Mouse (Mus musculus) kidney, adult 18-20 months (tissue): Measurements from ENCODE around the gene Grb7.

Experiments
- DNase-seq: peaks from one replicate; pipeline ENCODE4 v3.0.0; 2021

Grb7 gene

DNA sequence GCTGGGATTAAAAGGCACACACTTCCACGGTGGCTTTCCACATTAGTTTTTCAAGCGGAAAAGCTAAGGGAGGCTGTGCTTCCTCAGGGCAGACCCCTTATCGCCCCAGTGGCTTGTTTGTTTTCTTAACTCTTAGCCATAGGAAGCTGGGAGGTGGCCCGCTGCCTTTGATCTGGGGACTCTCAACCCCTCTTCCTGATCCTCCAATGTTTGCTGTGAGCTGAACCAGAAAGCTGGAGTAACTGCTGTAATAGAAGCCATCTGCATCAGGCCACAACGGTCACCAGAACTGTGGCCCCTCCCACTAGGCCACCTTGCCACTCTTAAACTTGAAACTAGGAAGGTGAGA is at the start of gene Grb7:
Grb7 (plus strand) TSS at position 182 of the 349 bp plus-strand sequence.
- DNase-seq = no peak

- no peak for DNase-seq
Observed at GRCm38 (mm10) chr11:98397946-98398345, 48.2 kb upstream of the Grb7 start.

GRCm38 (mm10) chr11:98400161-98400726 is 46.0 kb upstream of the Grb7 start, which contains the start of gene Pgap3:
Pgap3 (minus strand) TSS chr11:98400490.
- DNase-seq = peak; percentile 91

DNA sequence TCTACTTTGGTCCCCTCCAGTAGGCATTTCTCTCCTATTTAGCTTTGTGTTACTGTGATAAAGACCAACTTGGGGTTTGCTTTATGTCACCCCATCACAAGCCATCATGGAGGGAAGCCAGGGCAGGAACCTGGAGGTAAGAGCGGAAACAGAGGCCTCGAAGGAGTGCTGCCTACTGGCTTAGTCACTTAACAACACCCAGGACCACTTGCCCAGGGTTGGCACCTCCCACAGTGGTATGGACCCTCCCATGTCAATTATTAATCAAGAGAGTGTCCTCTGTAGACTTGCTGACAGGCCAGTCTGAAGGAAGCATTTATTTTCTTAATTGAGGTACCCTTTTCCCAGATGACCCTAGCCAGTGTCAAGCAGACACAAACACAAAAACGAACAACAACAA is 45.4 kb upstream of the Grb7 start:
- DNase-seq = peak; percentile 63

GRCm38 (mm10) chr11:98406621-98407020 is 39.6 kb upstream of the Grb7 start:
- no peak for DNase-seq

DNA sequence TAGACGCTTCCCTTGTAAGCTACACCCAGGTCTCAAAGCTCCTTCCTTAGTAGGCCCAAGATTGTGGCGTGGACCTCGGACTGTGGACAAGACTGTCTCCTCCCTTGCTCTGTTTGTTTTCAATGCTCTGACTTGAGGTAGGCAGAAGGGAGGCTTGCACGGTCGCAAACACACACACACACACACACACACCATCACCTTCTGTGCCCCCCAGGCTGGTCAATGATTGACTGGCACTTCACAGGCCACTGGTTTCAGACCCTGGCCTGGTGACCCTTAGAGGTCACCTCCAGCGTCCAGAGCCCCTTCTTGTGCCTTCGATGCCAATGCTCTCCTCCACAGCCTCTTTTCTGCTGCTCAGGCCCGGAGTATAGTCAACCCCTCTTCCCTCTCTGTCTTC is 37.3 kb upstream of the Grb7 start:
- DNase-seq = peak; percentile 86

GRCm38 (mm10) chr11:98409341-98409822 is 36.8 kb upstream of the Grb7 start:
- DNase-seq = peak; percentile 64

DNA sequence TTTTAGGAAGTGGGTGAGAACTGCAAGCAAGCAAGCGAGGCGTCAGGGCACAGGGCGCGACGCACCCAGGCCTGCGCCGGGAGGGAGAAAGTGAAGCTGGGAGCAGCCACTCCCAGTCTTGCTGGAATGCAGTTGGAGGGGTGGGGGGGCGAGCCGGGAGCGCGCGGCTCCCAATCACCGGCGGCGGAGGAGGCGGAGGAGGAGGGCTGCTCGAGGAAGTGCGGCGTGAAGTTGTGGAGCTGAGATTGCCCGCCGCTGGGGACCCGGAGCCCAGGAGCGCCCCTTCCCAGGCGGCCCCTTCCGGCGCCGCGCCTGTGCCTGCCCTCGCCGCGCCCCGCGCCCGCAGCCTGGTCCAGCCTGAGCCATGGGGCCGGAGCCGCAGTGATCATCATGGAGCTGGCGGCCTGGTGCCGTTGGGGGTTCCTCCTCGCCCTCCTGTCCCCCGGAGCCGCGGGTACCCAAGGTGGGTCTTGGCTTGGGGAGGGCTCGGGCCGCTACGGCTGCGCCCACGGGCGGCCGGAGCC is 33.9 kb upstream of the Grb7 start, which contains the start of gene Erbb2:
Erbb2 (plus strand) TSS at position 198 of the 524 bp plus-strand sequence.
- DNase-seq = peak; percentile 81

DNA sequence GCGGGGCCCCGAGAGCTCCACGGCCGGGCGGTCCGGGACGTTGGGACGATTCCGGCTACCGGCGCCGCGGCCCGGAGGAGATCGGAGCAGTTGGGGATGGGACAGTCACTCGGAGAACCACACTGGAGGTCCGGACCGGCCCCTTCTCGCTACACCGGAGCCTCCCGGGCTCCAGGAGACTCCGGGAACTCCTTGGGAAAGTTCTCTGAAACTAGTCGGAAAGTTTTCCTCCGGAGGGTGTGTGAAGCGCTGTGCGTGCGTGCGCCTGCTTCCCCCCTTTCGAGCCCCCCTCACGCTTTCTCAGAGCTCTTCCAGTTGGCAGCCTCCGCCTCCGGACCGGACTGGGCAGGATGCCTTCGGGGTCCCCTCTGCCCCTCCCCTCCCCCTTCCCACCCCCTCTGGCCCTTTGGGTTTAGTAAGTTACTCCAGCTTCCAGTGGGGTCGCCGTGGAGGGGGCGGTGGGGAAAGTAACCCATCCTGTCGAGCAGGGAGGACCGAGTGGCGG is 33.3 kb upstream of the Grb7 start:
- DNase-seq = no peak

DNA sequence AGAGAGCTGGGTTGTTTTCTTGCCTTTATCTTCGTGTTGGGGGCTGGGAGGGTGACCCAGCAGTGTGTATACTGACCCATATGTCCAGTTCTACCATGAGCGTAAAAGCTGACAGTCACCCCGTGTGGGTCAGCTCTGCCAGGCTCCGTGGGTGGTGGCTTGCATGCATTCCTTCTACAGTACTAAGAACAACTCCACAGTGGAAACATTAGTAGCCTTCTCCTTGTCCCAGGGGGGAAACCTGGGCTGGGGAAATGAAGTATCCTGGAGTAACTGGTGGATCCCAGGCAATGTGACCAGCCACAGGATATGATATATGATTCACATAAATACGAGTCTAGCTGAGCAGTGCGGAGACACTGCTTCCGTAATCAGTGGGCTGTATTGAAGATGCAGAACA is 32.5 kb upstream of the Grb7 start:
- DNase-seq = peak; percentile 50

DNA sequence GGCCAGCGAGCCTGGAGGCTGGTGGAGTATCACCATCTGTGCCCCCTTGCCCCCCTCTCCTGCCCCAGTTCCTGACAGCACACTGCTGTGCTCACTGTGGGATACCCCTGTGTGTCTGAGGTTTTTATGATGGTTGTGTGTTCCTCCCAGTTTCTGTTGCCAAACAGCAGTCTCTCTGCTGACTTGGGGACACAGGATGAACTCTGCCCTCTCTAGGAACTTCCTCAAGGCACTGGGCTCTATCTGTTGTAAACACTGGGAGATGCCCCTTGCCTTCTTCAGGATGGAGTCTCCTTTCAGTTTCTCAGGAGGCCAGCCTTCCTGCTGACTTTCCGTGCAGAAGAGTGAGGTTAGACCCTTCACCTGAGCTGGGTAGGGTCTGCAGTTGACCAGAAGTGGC is 32.0 kb upstream of the Grb7 start:
- DNase-seq = peak; percentile 39

DNA sequence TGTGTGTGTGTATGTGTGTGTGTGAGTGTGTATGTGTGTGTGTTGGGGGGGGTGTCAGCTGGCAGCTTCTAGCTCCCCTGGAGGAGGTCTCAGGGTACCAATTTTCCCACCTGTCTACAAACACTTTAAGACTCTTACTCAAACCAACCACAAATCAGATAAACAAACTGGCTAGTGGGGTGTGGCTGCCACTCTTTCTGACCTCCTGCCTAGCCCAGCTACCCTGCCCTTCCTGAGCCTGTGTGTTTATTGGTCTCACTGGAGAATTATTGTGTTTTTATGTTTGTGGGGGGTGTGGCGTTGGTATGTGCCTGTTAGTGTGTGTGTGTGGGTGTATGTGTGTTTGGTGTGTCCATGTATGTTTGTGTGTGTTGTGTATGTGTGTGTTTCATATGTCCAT is 29.1 kb upstream of the Grb7 start:
- no peak for DNase-seq

DNA sequence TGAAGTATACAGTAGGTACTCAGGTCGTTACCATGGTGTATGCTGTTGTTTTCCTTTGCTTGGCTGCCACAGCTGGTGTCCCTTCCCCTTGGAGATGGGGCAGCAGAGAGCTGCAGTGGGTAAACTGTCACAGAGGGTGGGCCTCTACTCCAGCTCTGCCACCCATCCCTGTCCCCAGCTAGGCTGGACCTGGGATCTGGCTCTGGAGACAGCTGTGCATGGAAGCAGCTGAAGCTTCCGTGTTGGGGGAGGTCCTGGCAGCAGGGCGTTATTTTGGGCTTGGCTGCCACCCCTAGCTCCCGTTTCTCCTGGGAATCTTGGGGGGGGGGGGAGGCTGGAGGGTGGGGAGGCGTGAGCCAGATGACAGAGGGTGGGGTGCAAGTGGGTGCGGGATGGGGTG is 27.9 kb upstream of the Grb7 start:
- no peak for DNase-seq

GRCm38 (mm10) chr11:98418939-98419547 is 27.2 kb upstream of the Grb7 start:
- peak; percentile 82 for DNase-seq

- peak; percentile 50 for DNase-seq
Observed at GRCm38 (mm10) chr11:98426592-98426991, 19.6 kb upstream of the Grb7 start.

- DNase-seq = no peak
Observed at GRCm38 (mm10) chr11:98428436-98428835, 17.8 kb upstream of the Grb7 start.

DNA sequence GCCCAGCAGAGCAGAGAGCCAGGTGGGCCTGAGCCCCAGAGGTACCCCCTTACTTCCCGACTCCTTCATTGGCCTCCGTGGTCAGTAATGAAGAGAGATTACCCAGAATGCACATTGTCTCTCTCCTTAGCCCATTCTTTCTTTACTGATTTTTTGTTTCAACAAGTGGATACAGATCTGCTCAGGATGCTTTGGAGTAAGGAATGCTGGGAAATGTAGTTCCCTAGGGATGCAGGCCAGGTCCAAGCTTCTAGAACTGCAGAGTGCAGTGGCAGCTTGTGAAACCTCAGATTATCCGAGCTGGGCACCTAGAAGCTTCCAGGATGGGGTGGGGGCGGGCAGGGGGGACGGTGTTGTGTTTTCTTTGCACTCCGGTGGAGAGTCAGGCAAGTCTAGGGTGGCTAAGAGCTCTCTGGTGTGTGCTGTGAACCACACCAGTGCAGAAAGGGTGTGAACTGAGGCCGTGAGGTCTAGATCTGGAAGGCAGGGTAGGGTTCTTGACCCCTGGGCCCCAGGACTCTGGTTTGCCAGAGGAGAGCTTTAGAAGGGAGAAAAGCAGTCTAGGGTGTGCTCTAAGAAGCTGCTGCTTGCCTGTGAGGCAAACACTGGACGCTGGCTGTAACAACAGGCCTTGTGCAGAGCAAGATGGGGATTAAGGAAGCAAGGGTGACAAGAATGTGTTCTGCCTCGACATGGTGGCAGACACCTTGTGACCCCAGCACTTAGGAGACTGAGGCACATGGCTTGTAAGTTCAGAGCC is 14.3 kb upstream of the Grb7 start:
- no peak for DNase-seq

DNA sequence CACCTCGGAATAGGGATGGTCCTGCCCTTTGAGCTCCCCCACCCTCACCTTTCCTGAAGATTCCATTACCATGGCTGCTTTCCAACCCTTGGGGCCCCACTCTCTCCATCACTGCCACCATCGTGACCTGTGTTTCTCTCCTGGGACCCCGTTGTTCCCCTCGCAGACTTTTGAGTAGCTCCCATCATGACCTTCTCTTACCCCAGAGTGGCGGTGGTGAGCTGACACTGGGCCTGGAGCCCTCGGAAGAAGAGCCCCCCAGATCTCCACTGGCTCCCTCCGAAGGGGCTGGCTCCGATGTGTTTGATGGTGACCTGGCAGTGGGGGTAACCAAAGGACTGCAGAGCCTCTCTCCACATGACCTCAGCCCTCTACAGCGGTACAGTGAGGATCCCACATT is 10.5 kb upstream of the Grb7 start:
- no peak for DNase-seq

DNA sequence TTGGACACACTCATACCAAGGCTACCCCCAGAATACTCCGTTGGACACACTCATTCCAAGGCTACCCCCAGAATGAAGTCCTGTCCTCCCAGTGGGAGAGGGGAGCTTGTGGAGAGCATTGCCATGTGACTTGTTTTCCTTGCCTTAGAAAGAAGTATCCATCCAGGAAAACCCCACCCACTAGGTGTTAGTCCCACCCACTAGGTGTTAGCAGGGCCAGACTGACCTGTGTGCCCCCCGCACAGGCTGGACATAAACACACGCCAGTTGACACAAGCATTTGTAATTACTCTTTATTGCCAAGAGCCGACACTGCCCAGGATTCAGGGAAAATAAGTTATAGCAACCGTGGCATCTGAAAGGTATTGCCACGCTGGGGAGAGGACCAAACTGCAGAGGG is 8.8 kb upstream of the Grb7 start:
- DNase-seq = peak; percentile 54

- DNase-seq = peak; percentile 99
Observed at GRCm38 (mm10) chr11:98438331-98439158, 7.6 kb upstream of the Grb7 start, which contains the start of gene Mien1. Mien1 (minus strand) TSS chr11:98438991.

GRCm38 (mm10) chr11:98443688-98444087 is 2.5 kb upstream of the Grb7 start:
- no peak for DNase-seq

DNA sequence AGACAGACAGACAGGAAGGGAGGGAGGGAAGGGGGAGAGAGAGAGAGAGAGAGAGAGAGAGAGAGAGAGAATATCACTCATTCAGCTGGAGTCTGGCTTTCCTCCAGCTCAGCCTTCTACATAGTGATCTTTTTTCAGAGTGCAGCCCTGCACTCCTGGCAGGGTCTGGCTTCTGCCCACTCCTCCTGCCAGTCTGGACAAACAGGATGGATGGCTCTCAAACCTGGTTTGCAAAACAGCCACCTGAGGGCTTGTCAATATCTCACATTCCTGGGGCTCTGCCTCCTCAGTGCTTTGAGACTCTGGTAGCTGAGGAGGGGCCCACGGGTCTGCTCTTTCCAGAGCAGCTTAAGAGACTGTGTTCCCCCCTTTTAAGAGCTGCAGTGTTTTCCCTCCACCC is 956 bp upstream of the Grb7 start:
- DNase-seq = no peak

- DNase-seq = peak; percentile 82
Observed at GRCm38 (mm10) chr11:98445679-98446078, 515 bp upstream of the Grb7 start.
